In genomic region chr4:123427271-123427899, GRCm38 (mm10) we compare ENCODE assay signal across 17 mouse cellular contexts.
A peak's percentile ranks its signal among the peaks of the same experiment; 100 is the strongest.
DNase-seq lines count a peak whose midpoint lies in the region; ATAC-seq and TF ChIP-seq lines count a peak whose summit lies in the region.
"Had no signal": no experiment of that assay in that cellular context is flagged by ENCODE, and none has a peak within 500 bp of the region (broad histone marks: within the 10 kb centered on the region; RNA-seq: fewer than 3 reads in every experiment).

No protein-coding gene starts in this region.

- 88% methylated on average over 9 of the region's 9 CpGs for WGBS in hindbrain, embryonic 15.5 days
- 87% methylated on average over 9 of the region's 9 CpGs for WGBS in hindbrain, embryonic 10.5 days
- WGBS in liver, adult 2 months = 80% methylated on average over 9 of the region's 9 CpGs
- 74% methylated on average over 9 of the region's 9 CpGs for WGBS in liver, embryonic 12.5 days (ENCODE audit: insufficient replicate concordance)
- WGBS in heart, embryonic 15.5 days = 69% methylated on average over 9 of the region's 9 CpGs
- WGBS in midbrain, embryonic 14.5 days = 92% methylated on average over 9 of the region's 9 CpGs

- no peak for ATAC-seq in hindbrain, embryonic 15.5 days (ENCODE audit: low FRiP score, low read depth)
- no peak for ATAC-seq in liver, embryonic 12.5 days
- ATAC-seq in heart, embryonic 15.5 days (replicated peaks; ENCODE audit: insufficient number of reproducible peaks, insufficient read depth, low FRiP score, low read depth) = no peak
- ATAC-seq in midbrain, embryonic 14.5 days (ENCODE audit: low FRiP score, low TSS enrichment) = no peak
- ATAC-seq: CD4-positive, CD25-positive, alpha-beta regulatory T cell, adult 4 months; forebrain, embryonic 14.5 days; Patski had no signal

- no peaks in the 10 kb centered on the region for H3K9me3 ChIP-seq in hindbrain, embryonic 15.5 days
- no peaks in the 10 kb centered on the region for H3K9me3 ChIP-seq in hindbrain, embryonic 10.5 days
- H3K9me3 ChIP-seq in liver, embryonic 12.5 days (replicated peaks) = no peaks in the 10 kb centered on the region
- no peaks in the 10 kb centered on the region for H3K9me3 ChIP-seq in heart, embryonic 15.5 days (replicated peaks)
- H3K9me3 ChIP-seq in midbrain, embryonic 14.5 days (ENCODE audit: control insufficient read depth, low read length) = no peaks in the 10 kb centered on the region
- H3K9me3 ChIP-seq: embryonic facial prominence, embryonic 12.5 days; hindbrain, embryonic 13.5 days; midbrain, embryonic 10.5 days had no signal

- TF ChIP-seq CTCF in liver, adult 2 months (IDR thresholded peaks at IDR 0.05; ENCODE audit: low read depth, low read length) = no peak

- H3K27me3 ChIP-seq in hindbrain, embryonic 15.5 days = no peaks in the 10 kb centered on the region
- H3K27me3 ChIP-seq in hindbrain, embryonic 10.5 days (ENCODE audit: insufficient read depth, poor library complexity, severe bottlenecking) = no peaks in the 10 kb centered on the region
- no peaks in the 10 kb centered on the region for H3K27me3 ChIP-seq in liver, adult 2 months (ENCODE audit: control insufficient read depth, insufficient read depth, low read length)
- no peaks in the 10 kb centered on the region for H3K27me3 ChIP-seq in liver, embryonic 12.5 days (replicated peaks)
- H3K27me3 ChIP-seq in heart, embryonic 15.5 days = no peaks in the 10 kb centered on the region
- H3K27me3 ChIP-seq in midbrain, embryonic 14.5 days (ENCODE audit: control insufficient read depth, insufficient read depth, low read length) = no peaks in the 10 kb centered on the region
- H3K27me3 ChIP-seq: embryonic facial prominence, embryonic 12.5 days; hindbrain, embryonic 13.5 days; Patski had no signal

- peaks cover 10% of the 10 kb centered on the region for H3K79me2 ChIP-seq in liver, adult 2 months (ENCODE audit: control insufficient read depth, insufficient read depth, low read length)

- 0 out of 2 replicates have a peak overlapping the region, but pooled peaks have one; percentile 11 for H3K27ac ChIP-seq in hindbrain, embryonic 15.5 days (replicated peaks)
- H3K27ac ChIP-seq in hindbrain, embryonic 10.5 days = no peak overlapping the region
- H3K27ac ChIP-seq in liver, adult 2 months (replicated peaks; ENCODE audit: insufficient read depth, low read depth, low read length) = peak overlapping the region; percentile 68
- H3K27ac ChIP-seq in liver, embryonic 12.5 days = no peak overlapping the region
- peak overlapping the region; percentile 94 for H3K27ac ChIP-seq in brown adipose tissue, adult 24 weeks (replicated peaks; ENCODE audit: low read depth, low read length)
- peak overlapping the region; percentile 87 for H3K27ac ChIP-seq in heart, embryonic 15.5 days
- H3K27ac ChIP-seq in midbrain, embryonic 14.5 days (replicated peaks; ENCODE audit: low read depth, low read length) = no peak overlapping the region
- H3K27ac ChIP-seq: embryonic facial prominence, embryonic 12.5 days; hindbrain, embryonic 13.5 days; midbrain, embryonic 10.5 days had no signal

- H3K9ac ChIP-seq in hindbrain, embryonic 15.5 days = no peak overlapping the region
- H3K9ac ChIP-seq in liver, adult 2 months (ENCODE audit: low read depth, low read length) = no peak overlapping the region
- H3K9ac ChIP-seq in liver, embryonic 12.5 days = no peak overlapping the region
- H3K9ac ChIP-seq in heart, embryonic 15.5 days = no peak overlapping the region
- no peak overlapping the region for H3K9ac ChIP-seq in midbrain, embryonic 14.5 days (replicated peaks; ENCODE audit: low read length)
- H3K9ac ChIP-seq: embryonic facial prominence, embryonic 12.5 days; hindbrain, embryonic 13.5 days had no signal

- peaks cover 3% of the 10 kb centered on the region; the same call in 1 of the 2 replicates for H3K4me1 ChIP-seq in hindbrain, embryonic 15.5 days (replicated peaks)
- H3K4me1 ChIP-seq in hindbrain, embryonic 10.5 days (replicated peaks) = 0 out of 2 replicates have a peak, but pooled peaks cover 2% of the 10 kb centered on the region
- H3K4me1 ChIP-seq in liver, adult 2 months (ENCODE audit: control insufficient read depth, insufficient read depth, low read length) = peaks cover 32% of the 10 kb centered on the region
- peaks cover 51% of the 10 kb centered on the region for H3K4me1 ChIP-seq in liver, embryonic 12.5 days
- H3K4me1 ChIP-seq in brown adipose tissue, adult 24 weeks (ENCODE audit: control insufficient read depth, insufficient read depth, insufficient read length, low read length) = peaks cover 37% of the 10 kb centered on the region
- H3K4me1 ChIP-seq in heart, embryonic 15.5 days (replicated peaks) = peaks cover 62% of the 10 kb centered on the region
- H3K4me1 ChIP-seq in midbrain, embryonic 14.5 days (ENCODE audit: control insufficient read depth, insufficient read depth, low read length) = no peaks in the 10 kb centered on the region
- H3K4me1 ChIP-seq: embryonic facial prominence, embryonic 12.5 days; hindbrain, embryonic 13.5 days; midbrain, embryonic 10.5 days had no signal

- H3K4me3 ChIP-seq in hindbrain, embryonic 15.5 days = no peak overlapping the region
- H3K4me3 ChIP-seq in hindbrain, embryonic 10.5 days = no peak overlapping the region
- no peak overlapping the region for H3K4me3 ChIP-seq in liver, adult 2 months (ENCODE audit: insufficient read depth, low read depth, low read length)
- no peak overlapping the region for H3K4me3 ChIP-seq in liver, embryonic 12.5 days
- 0 out of 2 replicates have a peak overlapping the region, but pooled peaks have one; percentile 4 for H3K4me3 ChIP-seq in brown adipose tissue, adult 24 weeks (ENCODE audit: insufficient read depth, low read depth, low read length)
- no peak overlapping the region for H3K4me3 ChIP-seq in heart, embryonic 15.5 days
- H3K4me3 ChIP-seq in midbrain, embryonic 14.5 days (replicated peaks; ENCODE audit: low read depth, low read length) = no peak overlapping the region
- H3K4me3 ChIP-seq: embryonic facial prominence, embryonic 12.5 days; hindbrain, embryonic 13.5 days; midbrain, embryonic 10.5 days had no signal

- TF ChIP-seq POLR2A in liver, adult 2 months (IDR thresholded peaks at IDR 0.05; ENCODE audit: extremely low read depth, insufficient read depth, low read length) = no peak

- H3K36me3 ChIP-seq in hindbrain, embryonic 15.5 days = peaks cover 29% of the 10 kb centered on the region
- peaks cover 60% of the 10 kb centered on the region for H3K36me3 ChIP-seq in hindbrain, embryonic 10.5 days
- peaks cover 18% of the 10 kb centered on the region for H3K36me3 ChIP-seq in liver, adult 2 months (ENCODE audit: control insufficient read depth, insufficient read depth, low read length)
- peaks cover 34% of the 10 kb centered on the region for H3K36me3 ChIP-seq in liver, embryonic 12.5 days
- peaks cover 14% of the 10 kb centered on the region for H3K36me3 ChIP-seq in heart, embryonic 15.5 days
- peaks cover 33% of the 10 kb centered on the region for H3K36me3 ChIP-seq in midbrain, embryonic 14.5 days (ENCODE audit: control insufficient read depth, insufficient read depth, low read length)

- DNase-seq in hindbrain, embryonic 10.5 days (ENCODE audit: low spot score) = no peak
- peak; percentile 31 for DNase-seq in liver, adult 2 months (ENCODE audit: extremely low read depth, low read depth, low spot score)
- DNase-seq in midbrain, embryonic 14.5 days = no peak
- DNase-seq in adrenal gland, adult 2 months = no peak
- DNase-seq: cerebellum, postnatal 10 days; gastrocnemius, postnatal 10 days; right cerebral cortex, postnatal 25 days had no signal

- H3K4me2 ChIP-seq in hindbrain, embryonic 15.5 days = no peak overlapping the region
- H3K4me2 ChIP-seq in liver, embryonic 12.5 days = no peak overlapping the region
- H3K4me2 ChIP-seq in heart, embryonic 15.5 days = peak overlapping the region; percentile 21; the same call in 1 of the 2 replicates
- H3K4me2 ChIP-seq in midbrain, embryonic 14.5 days (ENCODE audit: low read length) = no peak overlapping the region
- H3K4me2 ChIP-seq: embryonic facial prominence, embryonic 12.5 days; hindbrain, embryonic 13.5 days had no signal

Comparison
In these comparisons a context has a peak if more than half of its experiments do, and no peak if none do; other contexts are left out.
1. H3K27ac ChIP-seq: peak in hindbrain, embryonic 15.5 days (single experiment), liver, adult 2 months (single experiment), brown adipose tissue, adult 24 weeks (single experiment) and heart, embryonic 15.5 days (single experiment); none in hindbrain, embryonic 10.5 days (single experiment), liver, embryonic 12.5 days (single experiment) and midbrain, embryonic 14.5 days (single experiment).